Mouse (Mus musculus) lung, adult 2 months (tissue): ENCODE measurements around the gene Gm20388.

Experiments used
- CTCF ChIP-seq: fragments of 200-500 bp; IDR thresholded peaks from 2 replicates; pipeline ENCODE4 v1.5.1; 2011; ENCODE audit warnings: mild to moderate bottlenecking, low read length, control low read depth; ENCODE audit not compliant: insufficient read depth
- POLR2A ChIP-seq: fragments of 200-500 bp; IDR thresholded peaks from 2 replicates; pipeline ENCODE4 v1.6.1; 2011; ENCODE audit warnings: low read depth, mild to moderate bottlenecking, control low read depth, low read length, borderline replicate concordance; ENCODE audit errors: extremely low read depth

DNA sequence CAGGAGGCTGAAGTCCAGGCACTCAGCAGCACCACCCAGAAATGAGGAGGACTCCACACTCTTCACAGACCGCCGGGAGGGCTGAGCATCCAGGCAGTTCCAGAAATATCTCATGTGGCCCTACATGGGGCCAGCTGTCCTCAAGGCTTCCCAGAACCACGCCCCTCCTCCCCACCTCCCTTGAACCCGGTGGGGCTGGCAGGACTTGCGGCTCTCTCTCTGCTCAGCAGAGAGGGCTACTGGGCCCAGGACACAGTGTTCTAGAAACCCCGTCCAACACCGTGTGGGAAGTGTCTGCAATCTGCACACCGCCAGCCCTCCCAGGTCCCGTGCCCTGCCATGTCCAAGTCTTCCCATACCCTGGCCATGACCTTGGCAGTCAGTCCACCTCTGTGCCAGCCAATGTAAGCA, 1652.3 kb downstream of the Gm20388 start:
- TF ChIP-seq CTCF, result no peak
- TF ChIP-seq POLR2A, result no peak
